Mouse (Mus musculus) MEL (cell line): ENCODE results near the gene Snx7. TPM values are rescaled to one million over a fixed set of nuclear protein-coding genes. Genes with fewer than 3 reads are reported as not detected.

ENCODE experiments used
- DNase-seq: peaks from one replicate; pipeline ENCODE4 v3.0.0; 2011; ENCODE audit warnings: low read depth, low spot score
- H3K27ac ChIP-seq: 2 replicates; pipeline ENCODE4 v1.5.1; 2012; ENCODE audit warnings: low read depth, mild to moderate bottlenecking, control low read depth, low read length, moderate library complexity; ENCODE audit not compliant: control insufficient read depth
- H3K27me3 ChIP-seq, 2 experiments: fragments of 150-350 bp in 1 of 2; sonication (generic) in 1 of 2; 2 replicates each; pipeline ENCODE4 v1.6.1; 2012; ENCODE audit warnings: low read length in 2 of 2, mild to moderate bottlenecking in 2 of 2, improper control_type of control experiment in 1 of 2, moderate library complexity in 1 of 2; ENCODE audit not compliant: insufficient read depth in 2 of 2, control insufficient read depth in 1 of 2
- H3K36me3 ChIP-seq, 2 experiments: 2 replicates each; pipeline ENCODE4 v1.6.1; 2012 to 2014; ENCODE audit warnings: low read length in 2 of 2, improper control_type of control experiment in 1 of 2, inconsistent platforms in 1 of 2, mild to moderate bottlenecking in 1 of 2; ENCODE audit not compliant: insufficient read depth in 2 of 2, control insufficient read depth in 1 of 2
- H3K4me1 ChIP-seq, 2 experiments: fragments of 150-350 bp in 1 of 2; sonication (generic) in 1 of 2; 2 replicates each; pipeline ENCODE4 v1.6.1; 2012; ENCODE audit warnings: low read length in 2 of 2, improper control_type of control experiment in 1 of 2, mild to moderate bottlenecking in 1 of 2; ENCODE audit not compliant: insufficient read depth in 2 of 2, control insufficient read depth in 1 of 2
- H3K4me3 ChIP-seq, 2 experiments: fragments of 150-350 bp in 1 of 2; sonication (generic) in 1 of 2; 2 replicates each; pipeline ENCODE4 v1.5.1; 2012; ENCODE audit warnings: low read depth in 2 of 2, low read length in 2 of 2, mild to moderate bottlenecking in 2 of 2, moderate library complexity in 2 of 2, control low read depth in 1 of 2, improper control_type of control experiment in 1 of 2; ENCODE audit not compliant: control insufficient read depth in 1 of 2, insufficient read depth in 1 of 2
- H3K79me2 ChIP-seq: 2 replicates; pipeline ENCODE4 v1.6.1; 2012; ENCODE audit warnings: mild to moderate bottlenecking, low read length, moderate library complexity; ENCODE audit not compliant: control insufficient read depth, poor library complexity, insufficient read depth
- H3K9ac ChIP-seq: 2 replicates; pipeline ENCODE4 v1.6.1; 2012; ENCODE audit warnings: low read depth, mild to moderate bottlenecking, control low read depth, low read length, moderate library complexity; ENCODE audit not compliant: control insufficient read depth, poor library complexity, severe bottlenecking
- H3K9me3 ChIP-seq: fragments of 150-350 bp; sonication (generic); replicated peaks from 2 replicates; pipeline ENCODE4 v1.6.1; 2012; ENCODE audit warnings: mild to moderate bottlenecking, low read length, improper control_type of control experiment, moderate library complexity; ENCODE audit not compliant: insufficient read depth
- BHLHE40 ChIP-seq: IDR thresholded peaks from 2 replicates; pipeline ENCODE4 v1.6.1; 2012; ENCODE audit warnings: low read depth, mild to moderate bottlenecking, inconsistent platforms, low read length, improper control_type of control experiment, borderline replicate concordance
- CHD1 ChIP-seq: IDR thresholded peaks from 2 replicates; pipeline ENCODE4 v1.6.1; 2012; ENCODE audit warnings: low read depth, mild to moderate bottlenecking, inconsistent platforms, low read length, improper control_type of control experiment
- CHD2 ChIP-seq: IDR thresholded peaks from 2 replicates; pipeline ENCODE4 v1.6.1; 2011; ENCODE audit warnings: low read length, improper control_type of control experiment
- EP300 ChIP-seq, 2 experiments: IDR thresholded peaks; 2 replicates each; pipeline ENCODE4 v1.6.1; 2011; ENCODE audit warnings: improper control_type of control experiment in 2 of 2, low read length in 2 of 2, low read depth in 1 of 2, mild to moderate bottlenecking in 1 of 2
- ETS1 ChIP-seq: IDR thresholded peaks from 2 replicates; pipeline ENCODE4 v1.6.1; 2012; ENCODE audit warnings: low read depth, mild to moderate bottlenecking, inconsistent platforms, low read length, improper control_type of control experiment, moderate library complexity
- GABPA ChIP-seq: IDR thresholded peaks from 2 replicates; pipeline ENCODE4 v1.6.1; 2012; ENCODE audit warnings: low read depth, mild to moderate bottlenecking, inconsistent platforms, low read length, improper control_type of control experiment, moderate library complexity
- HCFC1 ChIP-seq: IDR thresholded peaks from 2 replicates; pipeline ENCODE4 v1.6.1; 2012; ENCODE audit warnings: low read depth, mild to moderate bottlenecking, inconsistent platforms, low read length, improper control_type of control experiment, moderate library complexity
- JUND ChIP-seq: IDR thresholded peaks from 2 replicates; pipeline ENCODE4 v1.6.1; 2011; ENCODE audit warnings: low read depth, mild to moderate bottlenecking, improper control_type of control experiment, low read length
- KAT2A ChIP-seq: conservative IDR thresholded peaks from 2 replicates; pipeline ENCODE4 v1.6.1; 2012; ENCODE audit warnings: low read depth, low read length, improper control_type of control experiment, inconsistent platforms
- MAFK ChIP-seq: IDR thresholded peaks from 2 replicates; pipeline ENCODE4 v1.6.1; 2011; ENCODE audit warnings: low read depth, mild to moderate bottlenecking, low read length, improper control_type of control experiment, borderline replicate concordance
- MAZ ChIP-seq: IDR thresholded peaks from 2 replicates; pipeline ENCODE4 v1.6.1; 2012; ENCODE audit warnings: low read depth, mild to moderate bottlenecking, inconsistent platforms, low read length, improper control_type of control experiment
- MXI1 ChIP-seq: IDR thresholded peaks from 2 replicates; pipeline ENCODE4 v1.6.1; 2011; ENCODE audit warnings: mild to moderate bottlenecking, low read depth, low read length, improper control_type of control experiment
- MYB ChIP-seq: IDR thresholded peaks from 2 replicates; pipeline ENCODE4 v1.6.1; 2011; ENCODE audit warnings: mild to moderate bottlenecking, low read depth, low read length, improper control_type of control experiment
- MYC ChIP-seq: IDR thresholded peaks from 2 replicates; pipeline ENCODE4 v1.6.1; 2011; ENCODE audit warnings: low read depth, mild to moderate bottlenecking, low read length, improper control_type of control experiment, moderate library complexity
- NELFE ChIP-seq: IDR thresholded peaks from 2 replicates; pipeline ENCODE4 v1.6.1; 2011; ENCODE audit warnings: low read depth, low read length, improper control_type of control experiment
- NRF1 ChIP-seq: IDR thresholded peaks from 2 replicates; pipeline ENCODE4 v1.6.1; 2014; ENCODE audit warnings: low read depth, mild to moderate bottlenecking, inconsistent platforms, low read length, improper control_type of control experiment, moderate library complexity; ENCODE audit not compliant: poor library complexity, insufficient read depth, severe bottlenecking
- POLR2AphosphoS5 ChIP-seq: IDR thresholded peaks from 2 replicates; pipeline ENCODE4 v1.6.1; 2012; ENCODE audit warnings: low read depth, borderline replicate concordance, mild to moderate bottlenecking, inconsistent platforms, low read length, moderate library complexity, mixed read lengths
- RAD21 ChIP-seq: IDR thresholded peaks from 2 replicates; pipeline ENCODE4 v1.6.1; 2011; ENCODE audit warnings: mild to moderate bottlenecking, low read depth, low read length, improper control_type of control experiment
- RCOR1 ChIP-seq: IDR thresholded peaks from 2 replicates; pipeline ENCODE4 v1.6.1; 2012; ENCODE audit warnings: low read depth, mild to moderate bottlenecking, inconsistent platforms, low read length, improper control_type of control experiment
- SIN3A ChIP-seq: IDR thresholded peaks from 2 replicates; pipeline ENCODE4 v1.6.1; 2012; ENCODE audit warnings: low read length, improper control_type of control experiment, inconsistent platforms
- SMC3 ChIP-seq: IDR thresholded peaks from 2 replicates; pipeline ENCODE4 v1.6.1; 2011; ENCODE audit warnings: low read depth, low read length, improper control_type of control experiment
- TAL1 ChIP-seq: IDR thresholded peaks from 2 replicates; pipeline ENCODE4 v1.6.1; 2012; ENCODE audit warnings: mild to moderate bottlenecking, inconsistent platforms, low read length, moderate library complexity, mixed read lengths
- UBTF ChIP-seq: IDR thresholded peaks from 2 replicates; pipeline ENCODE4 v1.6.1; 2012; ENCODE audit warnings: low read depth, mild to moderate bottlenecking, inconsistent platforms, low read length, improper control_type of control experiment, moderate library complexity, borderline replicate concordance; ENCODE audit not compliant: insufficient read depth
- USF2 ChIP-seq, 2 experiments: IDR thresholded peaks; 2 replicates each; pipeline ENCODE4 v1.6.1; 2011 to 2012; ENCODE audit warnings: improper control_type of control experiment in 2 of 2, low read length in 2 of 2, borderline replicate concordance in 1 of 2, inconsistent platforms in 1 of 2, low read depth in 1 of 2, mild to moderate bottlenecking in 1 of 2; ENCODE audit not compliant: insufficient read depth in 1 of 2
- ZMIZ1 ChIP-seq: IDR thresholded peaks from 2 replicates; pipeline ENCODE4 v1.6.1; 2012; ENCODE audit warnings: low read depth, mild to moderate bottlenecking, inconsistent platforms, low read length, improper control_type of control experiment, moderate library complexity
- ZNF384 ChIP-seq: IDR thresholded peaks from 2 replicates; pipeline ENCODE4 v1.6.1; 2012; ENCODE audit warnings: low read depth, mild to moderate bottlenecking, inconsistent platforms, low read length, improper control_type of control experiment
- polyA plus RNA-seq, 2 experiments: library from polyadenylated mRNA; stranded (reverse) in 1 of 2; unstranded in 1 of 2; fragments of >175 nt in 1 of 2; fragments of >200 nt in 1 of 2; gene quantifications; 2 replicates each; pipeline versions ENCODE4 v1.2.1 to v1.2.4; 2012; ENCODE audit warnings: low replicate concordance in 2 of 2, low read depth in 1 of 2; ENCODE audit not compliant: insufficient read length in 2 of 2, insufficient read depth in 1 of 2, missing spikeins in 1 of 2
- total RNA-seq: library from RNA; depleted of rRNA; stranded (reverse); fragments of 300-350 nt; gene quantifications from 2 replicates; pipeline ENCODE4 v1.2.3, GENCODE M21; 2012

Snx7 gene
- total and polyA plus RNA-seq, 3 experiments, result not detected

DNA sequence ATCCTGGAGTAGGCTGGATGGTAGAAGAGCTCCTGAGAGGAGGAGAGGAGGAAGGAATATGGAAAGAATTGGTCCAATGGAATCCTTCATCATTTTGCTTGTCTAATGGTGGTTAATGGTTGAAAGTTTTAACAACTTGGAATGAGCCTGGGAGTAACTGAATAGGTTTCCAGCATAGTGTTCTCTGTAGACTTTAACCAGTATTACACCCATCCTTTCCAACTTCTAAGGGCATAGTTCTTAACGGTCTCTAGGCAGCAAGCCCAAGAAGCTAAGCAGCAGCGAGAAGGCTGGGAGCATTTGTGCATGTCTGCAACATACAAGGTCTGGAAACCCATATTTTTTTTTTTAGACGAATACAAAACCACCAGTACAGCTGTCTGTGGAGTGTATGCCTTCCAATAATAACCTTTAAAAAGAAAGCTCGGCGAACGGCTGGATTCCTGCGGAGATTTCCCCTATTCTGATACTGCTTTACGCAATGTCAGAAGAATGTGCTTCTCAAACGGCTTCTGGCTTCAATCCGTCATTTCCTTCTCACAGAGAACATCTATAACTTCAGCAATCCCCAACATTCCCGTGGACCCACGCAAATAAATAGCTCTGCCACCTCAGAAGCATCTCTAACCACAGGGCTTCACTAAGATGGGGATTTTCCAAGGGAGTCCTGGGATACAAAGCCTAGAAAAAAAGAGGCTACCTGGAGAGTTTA lies 1.9 kb downstream of the Snx7 start:
- Histone ChIP-seq H3K4me1 (no peaks in the 10 kb centered on the region), H3K27me3 (no peaks in the 10 kb centered on the region), H3K79me2 (no peaks in the 10 kb centered on the region), H3K9me3 (no peaks in the 10 kb centered on the region), H3K36me3 (no peaks in the 10 kb centered on the region), H3K27ac (no peak overlapping the region), H3K4me3 (no peak overlapping the region), H3K9ac (no peak overlapping the region)
- no peak for TF ChIP-seq TAL1
- no peak for TF ChIP-seq EP300 (IDR thresholded peaks at IDR 0.05; ENCODE audit: low read depth in 1 of 2, low read length in 2 of 2)
- TF ChIP-seq GABPA, result no peak
- TF ChIP-seq ETS1, result no peak
- TF ChIP-seq CHD2, result no peak
- no peak for TF ChIP-seq SMC3
- TF ChIP-seq BHLHE40, result no peak
- TF ChIP-seq MXI1, result no peak
- TF ChIP-seq HCFC1, result no peak
- no peak for TF ChIP-seq MAZ
- TF ChIP-seq POLR2AphosphoS5, result no peak
- no peak for TF ChIP-seq JUND
- no peak for TF ChIP-seq USF2 (IDR thresholded peaks at IDR 0.05; ENCODE audit: borderline replicate concordance in 1 of 2, insufficient read depth in 1 of 2, low read depth in 1 of 2, low read length in 2 of 2)
- no peak for TF ChIP-seq ZMIZ1
- no peak for TF ChIP-seq NRF1
- no peak for TF ChIP-seq MYB
- no peak for TF ChIP-seq MYC
- TF ChIP-seq CHD1, result no peak
- TF ChIP-seq SIN3A, result no peak
- no peak for TF ChIP-seq RAD21
- DNase-seq, result no peak

DNA sequence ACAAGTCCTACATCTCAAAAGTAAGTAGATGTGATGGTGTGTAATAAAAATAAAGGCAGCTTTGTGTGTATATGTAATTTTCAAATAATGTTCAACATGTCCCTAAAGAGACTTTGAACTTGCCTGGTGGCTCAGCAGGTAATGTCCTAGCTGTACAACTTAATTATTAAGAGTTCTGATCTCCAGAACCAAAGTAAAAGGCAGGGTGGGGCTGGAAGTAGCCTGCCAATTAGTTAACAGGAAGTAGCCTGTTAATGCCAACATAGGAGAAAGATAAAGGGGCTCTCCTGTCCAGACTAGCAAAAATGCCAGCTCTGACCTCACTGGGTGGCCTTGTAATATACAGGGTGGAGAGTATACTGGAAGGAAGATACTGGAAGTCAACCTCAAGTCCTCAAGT lies 3.1 kb downstream of the Snx7 start:
- Histone ChIP-seq H3K4me3 (no peak overlapping the region), H3K4me1 (no peaks in the 10 kb centered on the region), H3K9ac (no peak overlapping the region), H3K27ac (no peak overlapping the region), H3K79me2 (no peaks in the 10 kb centered on the region), H3K9me3 (no peaks in the 10 kb centered on the region), H3K36me3 (no peaks in the 10 kb centered on the region), H3K27me3 (no peaks in the 10 kb centered on the region)
- DNase-seq, result no peak
- TF ChIP-seq RAD21, result no peak
- TF ChIP-seq NELFE, result no peak
- TF ChIP-seq MXI1, result no peak
- no peak for TF ChIP-seq MAFK
- TF ChIP-seq ZNF384, result no peak
- no peak for TF ChIP-seq ETS1
- no peak for TF ChIP-seq CHD1
- TF ChIP-seq UBTF, result no peak
- TF ChIP-seq KAT2A, result no peak
- no peak for TF ChIP-seq SIN3A
- TF ChIP-seq RCOR1, result no peak
- TF ChIP-seq MYB, result no peak
